Mouse (Mus musculus): ENCODE measurements around the gene Susd6. TPM values are rescaled to one million over a fixed set of nuclear protein-coding genes. Genes with fewer than 3 reads are reported as not detected.

Gene Susd6
- polyA plus RNA-seq, 1 experiment from 2014 or later, result 23.3 TPM

DNA sequence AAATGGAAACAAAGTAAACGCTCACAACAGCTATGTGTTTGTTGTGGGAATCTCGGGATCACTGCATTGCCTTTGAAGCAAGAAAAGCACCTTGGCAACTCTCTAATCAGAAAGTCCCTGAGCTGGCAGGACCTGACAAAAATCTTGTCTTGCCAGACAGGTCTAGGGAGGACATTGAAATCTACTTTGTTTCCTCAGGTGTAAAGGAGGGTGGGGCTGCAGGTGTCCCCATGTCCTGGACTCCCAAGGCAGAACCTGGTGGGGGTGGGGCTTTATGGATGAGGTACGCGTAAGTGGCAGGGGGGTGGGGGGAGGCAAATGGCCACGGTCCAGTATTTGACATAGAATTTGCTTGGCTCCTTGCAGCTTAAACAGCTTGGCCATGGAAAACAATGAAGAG is 133.3 kb downstream of the Susd6 start:
- Histone ChIP-seq H3K4me3 (ENCODE audit: low read depth, low read length) (no peak overlapping the region), H3K9me3 (ENCODE audit: control insufficient read depth, low read length) (no peaks in the 10 kb centered on the region), H3K9ac (ENCODE audit: low read length) (no peak overlapping the region), H3K36me3 (ENCODE audit: control insufficient read depth, insufficient read depth, low read length) (no peaks in the 10 kb centered on the region), H3K4me1 (ENCODE audit: control insufficient read depth, insufficient read depth, low read length) (no peaks in the 10 kb centered on the region), H3K27ac (ENCODE audit: low read depth, low read length) (no peak overlapping the region), H3K27me3 (ENCODE audit: control insufficient read depth, insufficient read depth, low read length) (no peaks in the 10 kb centered on the region), H3K4me2 (ENCODE audit: low read depth) (no peak overlapping the region)
- no peak for DNase-seq (ENCODE audit: low spot score)
- no peak for ATAC-seq (ENCODE audit: insufficient read depth, low FRiP score, low TSS enrichment)
- 65% methylated on average over 5 of the region's 5 CpGs for WGBS

DNA sequence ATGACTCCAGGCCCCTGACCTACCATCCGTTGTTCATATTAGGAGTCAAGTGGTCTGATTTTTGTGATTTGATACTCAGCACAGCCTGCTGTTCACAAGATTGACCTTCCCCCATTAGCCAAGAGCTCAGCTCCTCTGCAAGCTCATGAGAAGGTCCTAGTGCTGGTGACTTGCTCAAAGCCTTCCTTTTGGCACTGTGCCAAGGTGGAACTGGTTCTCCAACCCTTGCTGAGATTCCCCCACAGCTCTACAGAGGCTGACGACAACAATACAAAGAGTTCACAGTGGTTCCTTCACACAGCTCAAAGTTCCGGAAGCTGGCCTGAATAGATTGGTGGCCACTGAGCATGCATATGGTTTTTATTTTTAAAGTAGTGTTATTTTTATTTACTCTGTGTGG is 133.9 kb downstream of the Susd6 start:
- H3K4me1 ChIP-seq (ENCODE audit: control insufficient read depth, insufficient read depth, low read length), result no peaks in the 10 kb centered on the region
- DNase-seq (ENCODE audit: low spot score) (no peak), ATAC-seq (ENCODE audit: insufficient read depth, low FRiP score, low TSS enrichment) (no peak)
- no peaks in the 10 kb centered on the region for H3K36me3 ChIP-seq (ENCODE audit: control insufficient read depth, insufficient read depth, low read length)
- H3K9me3 ChIP-seq (ENCODE audit: control insufficient read depth, low read length), result no peaks in the 10 kb centered on the region
- H3K9ac ChIP-seq (ENCODE audit: low read length), result no peak overlapping the region
- H3K4me3 ChIP-seq (ENCODE audit: low read depth, low read length), result no peak overlapping the region
- H3K4me2 ChIP-seq (ENCODE audit: low read depth), result no peak overlapping the region
- H3K27ac ChIP-seq (ENCODE audit: low read depth, low read length), result no peak overlapping the region
- no peaks in the 10 kb centered on the region for H3K27me3 ChIP-seq (ENCODE audit: control insufficient read depth, insufficient read depth, low read length)
- 81% methylated on average over 3 of the region's 3 CpGs for WGBS

DNA sequence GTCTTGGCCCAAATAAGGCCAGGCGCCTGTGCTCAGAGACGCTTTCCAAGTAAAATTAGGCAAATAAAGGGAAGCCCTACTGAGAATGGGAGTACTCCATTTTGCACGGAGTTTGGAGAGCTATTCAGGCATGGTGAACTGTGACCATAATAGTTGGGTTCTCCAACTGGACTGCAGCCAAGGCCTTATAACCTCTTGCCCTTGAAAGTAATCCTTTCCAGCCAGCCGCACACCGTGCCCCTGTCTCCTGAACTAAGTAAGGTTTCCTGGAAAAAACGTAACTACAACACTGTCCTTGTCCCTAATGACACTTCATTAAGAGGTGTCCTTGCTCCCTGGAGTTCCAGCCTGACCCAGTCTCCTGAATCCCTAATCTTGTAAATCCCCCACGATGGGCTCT is 135.6 kb downstream of the Susd6 start:
- WGBS, result 61% methylated on average over 7 of the region's 7 CpGs
- no peak overlapping the region for H3K4me3 ChIP-seq (ENCODE audit: low read depth, low read length)
- ATAC-seq (ENCODE audit: insufficient read depth, low FRiP score, low TSS enrichment), result no peak

DNA sequence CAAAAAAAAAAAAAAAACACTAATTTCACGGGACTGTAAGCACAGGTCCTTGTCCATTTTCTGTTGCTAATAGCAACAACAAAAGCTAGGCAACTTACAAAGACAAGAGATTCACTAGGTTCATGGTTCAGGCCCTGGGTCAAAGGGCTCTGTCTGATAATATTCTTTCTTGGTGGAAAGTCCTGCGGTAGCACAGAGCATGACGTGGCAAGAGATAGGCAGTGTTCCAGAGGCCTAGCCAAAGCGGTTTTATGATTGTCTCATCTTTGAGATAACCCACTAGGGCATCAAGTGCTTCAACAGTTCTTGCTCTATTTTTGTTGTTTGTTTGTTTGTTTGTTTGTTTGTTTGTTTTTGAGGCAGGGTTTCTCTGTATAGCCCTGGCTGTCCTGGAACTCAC is 136.2 kb downstream of the Susd6 start:
- no peaks in the 10 kb centered on the region for H3K9me3 ChIP-seq (ENCODE audit: control insufficient read depth, low read length)
- no peaks in the 10 kb centered on the region for H3K36me3 ChIP-seq (ENCODE audit: control insufficient read depth, insufficient read depth, low read length)
- no peaks in the 10 kb centered on the region for H3K27me3 ChIP-seq (ENCODE audit: control insufficient read depth, insufficient read depth, low read length)
- no peak overlapping the region for H3K9ac ChIP-seq (ENCODE audit: low read length)
- H3K4me2 ChIP-seq (ENCODE audit: low read depth), result no peak overlapping the region
- H3K27ac ChIP-seq (ENCODE audit: low read depth, low read length), result no peak overlapping the region
- no peaks in the 10 kb centered on the region for H3K4me1 ChIP-seq (ENCODE audit: control insufficient read depth, insufficient read depth, low read length)
- DNase-seq (ENCODE audit: low spot score) (no peak), ATAC-seq (ENCODE audit: insufficient read depth, low FRiP score, low TSS enrichment) (no peak)
- no peak overlapping the region for H3K4me3 ChIP-seq (ENCODE audit: low read depth, low read length)
- WGBS, result 92% methylated on average over 4 of the region's 4 CpGs

More for the DNA sequence above, 135.6 kb downstream of the Susd6 start:
- DNase-seq (ENCODE audit: low spot score), result no peak
- H3K27me3 ChIP-seq (ENCODE audit: control insufficient read depth, insufficient read depth, low read length), result no peaks in the 10 kb centered on the region
- H3K36me3 ChIP-seq (ENCODE audit: control insufficient read depth, insufficient read depth, low read length), result no peaks in the 10 kb centered on the region
- H3K27ac ChIP-seq (ENCODE audit: low read depth, low read length), result no peak overlapping the region
- H3K9ac ChIP-seq (ENCODE audit: low read length), result no peak overlapping the region
- no peaks in the 10 kb centered on the region for H3K9me3 ChIP-seq (ENCODE audit: control insufficient read depth, low read length)
- no peaks in the 10 kb centered on the region for H3K4me1 ChIP-seq (ENCODE audit: control insufficient read depth, insufficient read depth, low read length)
- no peak overlapping the region for H3K4me2 ChIP-seq (ENCODE audit: low read depth)

DNA sequence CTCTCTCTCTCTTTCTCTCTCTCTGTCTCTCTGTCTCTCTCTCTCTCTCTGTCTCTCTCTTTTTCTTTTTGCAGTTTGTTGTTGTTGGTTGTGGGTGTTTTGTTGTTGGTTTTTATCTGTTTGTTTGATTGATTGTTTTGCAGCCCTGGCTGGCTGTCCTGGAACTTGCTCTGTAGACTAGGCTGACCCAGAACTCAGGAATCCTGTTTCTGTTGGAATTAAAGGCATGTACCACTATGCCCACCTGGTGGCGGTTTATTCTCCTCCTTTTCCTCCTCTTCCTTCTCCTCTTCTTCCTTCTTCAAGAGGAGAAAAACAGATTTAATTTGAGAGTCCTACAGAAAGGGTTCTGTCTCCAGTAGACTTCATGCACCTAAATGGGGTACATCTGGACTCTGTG is 137.2 kb downstream of the Susd6 start:
- Histone ChIP-seq H3K36me3 (ENCODE audit: control insufficient read depth, insufficient read depth, low read length) (no peaks in the 10 kb centered on the region), H3K4me1 (ENCODE audit: control insufficient read depth, insufficient read depth, low read length) (no peaks in the 10 kb centered on the region), H3K27ac (ENCODE audit: low read depth, low read length) (no peak overlapping the region), H3K9ac (ENCODE audit: low read length) (no peak overlapping the region), H3K27me3 (ENCODE audit: control insufficient read depth, insufficient read depth, low read length) (no peaks in the 10 kb centered on the region), H3K4me3 (ENCODE audit: low read depth, low read length) (no peak overlapping the region), H3K9me3 (ENCODE audit: control insufficient read depth, low read length) (no peaks in the 10 kb centered on the region), H3K4me2 (ENCODE audit: low read depth) (no peak overlapping the region)
- ATAC-seq (ENCODE audit: insufficient read depth, low FRiP score, low TSS enrichment), result no peak
- WGBS, result 57% methylated on average over 1 of the region's 1 CpGs
- DNase-seq (ENCODE audit: low spot score), result no peak

DNA sequence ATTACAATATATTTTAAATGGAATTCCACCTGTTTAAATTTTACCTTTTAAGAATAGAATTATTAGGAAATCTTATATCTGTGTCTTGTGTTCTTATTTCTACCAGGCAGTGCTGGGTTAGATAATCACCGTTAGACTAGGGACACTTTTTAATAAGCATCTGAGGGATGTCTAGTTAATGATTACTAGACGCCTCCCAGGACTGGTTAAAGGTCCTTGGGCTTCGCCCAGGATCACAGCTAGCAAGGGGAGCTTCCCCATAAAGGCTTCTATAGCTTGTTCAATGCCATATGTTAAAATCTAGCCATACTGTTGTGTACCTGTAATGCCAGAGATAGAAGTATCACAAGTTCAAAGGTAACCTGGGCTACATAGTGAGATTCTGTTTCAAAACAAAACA is 138.6 kb downstream of the Susd6 start:
- Histone ChIP-seq H3K27ac (ENCODE audit: low read depth, low read length) (no peak overlapping the region), H3K4me2 (ENCODE audit: low read depth) (no peak overlapping the region), H3K36me3 (ENCODE audit: control insufficient read depth, insufficient read depth, low read length) (no peaks in the 10 kb centered on the region), H3K4me1 (ENCODE audit: control insufficient read depth, insufficient read depth, low read length) (no peaks in the 10 kb centered on the region), H3K9me3 (ENCODE audit: control insufficient read depth, low read length) (no peaks in the 10 kb centered on the region), H3K27me3 (ENCODE audit: control insufficient read depth, insufficient read depth, low read length) (no peaks in the 10 kb centered on the region), H3K9ac (ENCODE audit: low read length) (no peak overlapping the region), H3K4me3 (ENCODE audit: low read depth, low read length) (no peak overlapping the region)
- DNase-seq (ENCODE audit: low spot score) (no peak), ATAC-seq (ENCODE audit: insufficient read depth, low FRiP score, low TSS enrichment) (no peak)
- 79% methylated on average over 3 of the region's 3 CpGs for WGBS

DNA sequence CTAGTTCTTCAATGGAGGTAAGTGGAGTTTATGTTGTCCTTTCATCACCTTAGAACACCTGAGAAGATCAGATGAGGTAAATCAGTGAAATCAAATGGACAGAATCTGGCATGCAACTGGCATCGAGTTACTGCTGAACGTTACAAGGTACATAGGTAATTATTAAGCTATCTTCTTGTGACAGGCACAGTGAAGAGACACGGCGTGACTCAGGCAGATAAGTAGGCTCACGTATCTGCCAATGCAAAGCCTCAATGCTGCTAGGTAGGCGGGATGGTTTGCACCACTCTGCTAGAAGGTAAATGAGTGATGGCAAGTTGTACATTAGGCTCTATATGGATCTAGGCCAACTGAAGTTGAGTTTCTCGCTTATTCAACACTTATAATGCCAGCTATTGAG is 139.8 kb downstream of the Susd6 start:
- H3K9ac ChIP-seq (ENCODE audit: low read length), result no peak overlapping the region
- H3K4me2 ChIP-seq (ENCODE audit: low read depth), result no peak overlapping the region
- ATAC-seq (ENCODE audit: insufficient read depth, low FRiP score, low TSS enrichment) (no peak), DNase-seq (ENCODE audit: low spot score) (no peak)
- no peaks in the 10 kb centered on the region for H3K27me3 ChIP-seq (ENCODE audit: control insufficient read depth, insufficient read depth, low read length)
- WGBS, result 87% methylated on average over 7 of the region's 7 CpGs
- no peak overlapping the region for H3K27ac ChIP-seq (ENCODE audit: low read depth, low read length)
- H3K9me3 ChIP-seq (ENCODE audit: control insufficient read depth, low read length), result no peaks in the 10 kb centered on the region
- H3K36me3 ChIP-seq (ENCODE audit: control insufficient read depth, insufficient read depth, low read length), result no peaks in the 10 kb centered on the region
- no peaks in the 10 kb centered on the region for H3K4me1 ChIP-seq (ENCODE audit: control insufficient read depth, insufficient read depth, low read length)
- no peak overlapping the region for H3K4me3 ChIP-seq (ENCODE audit: low read depth, low read length)

Other genes starting within 250 kb of the Susd6 start
- 31.2 and 31.6 TPM in 2 replicates for gene Slc39a9, start 146.6 kb upstream of the Susd6 start, polyA plus RNA-seq (2014; fragmentation: Nextera tagmentation; extraction: Ambion mirVana)
- gene Erh, start 146.2 kb upstream of the Susd6 start, polyA plus RNA-seq (2014; fragmentation: Nextera tagmentation; extraction: Ambion mirVana), result 335 and 346 TPM in 2 replicates
- gene Plekhd1, start 97.9 kb upstream of the Susd6 start, polyA plus RNA-seq (2014; fragmentation: Nextera tagmentation; extraction: Ambion mirVana), result 1.3 and 1.5 TPM in 2 replicates
- gene Ccdc177, start 29.8 kb upstream of the Susd6 start, polyA plus RNA-seq (2014; fragmentation: Nextera tagmentation; extraction: Ambion mirVana), result 2.4 and 2.6 TPM in 2 replicates
- 356 and 413 TPM in 2 replicates for gene Srsf5, start 155.0 kb downstream of the Susd6 start, polyA plus RNA-seq (2014; fragmentation: Nextera tagmentation; extraction: Ambion mirVana)
- 0.43 and 0.44 TPM in 2 replicates for gene Slc10a1, start 178.2 kb downstream of the Susd6 start, polyA plus RNA-seq (2014; fragmentation: Nextera tagmentation; extraction: Ambion mirVana)
- 13.1 and 14.0 TPM in 2 replicates for gene Smoc1, start 236.3 kb downstream of the Susd6 start, polyA plus RNA-seq (2014; fragmentation: Nextera tagmentation; extraction: Ambion mirVana)

Measured in neural tube, embryonic 11.5 days (tissue).